Mouse (Mus musculus) left cerebral cortex, postnatal 10 days (tissue): ENCODE data around the gene Ccn6. TPM values are rescaled to one million over a fixed set of nuclear protein-coding genes. Genes with fewer than 3 reads are reported as not detected.
A peak's percentile ranks its signal among the peaks of the same experiment; 100 is the strongest.

Experiments used
- DNase-seq, 2 experiments: peaks; one replicate each; pipeline ENCODE4 v3.0.0; 2021 to 2022; ENCODE audit warnings: low spot score in 2 of 2, mixed read lengths in 1 of 2; ENCODE audit errors: extremely low spot score in 1 of 2
- intact Hi-C: fragments of 180-260 bp; cut with DNase I; formaldehyde crosslinking; loops from one replicate; pipeline ENCODE4 v1.15.1; 2025
- total RNA-seq, 2 experiments: library from RNA; stranded (reverse); gene quantifications; 2 replicates each; pipeline ENCODE4 v1.2.3; 2021

The Ccn6 gene
- total RNA-seq, 2 experiments from 2014 or later = 0.32 to 0.39 TPM

DNA sequence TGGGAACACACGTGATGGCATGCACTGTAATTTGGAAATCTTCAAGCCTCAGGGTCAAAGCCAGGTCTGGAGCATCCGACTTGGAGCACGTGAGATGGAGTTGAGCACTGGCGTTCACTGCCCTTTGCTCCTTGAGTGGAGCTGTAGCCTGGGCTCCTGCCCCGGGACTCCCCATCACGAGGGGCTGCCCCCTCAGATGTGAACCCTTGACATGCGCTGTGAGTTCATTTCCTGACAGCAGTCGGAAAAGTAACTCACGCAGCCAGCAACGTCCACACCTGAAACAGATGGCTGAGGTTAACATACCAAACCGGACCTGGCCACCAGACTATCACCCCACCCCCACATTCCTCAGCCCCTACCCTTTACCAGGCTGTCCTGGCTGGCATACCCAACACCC lies 4.0 kb upstream of the Ccn6 start:
- DNase-seq = no peak
- intact Hi-C loops = no loop called here

DNA sequence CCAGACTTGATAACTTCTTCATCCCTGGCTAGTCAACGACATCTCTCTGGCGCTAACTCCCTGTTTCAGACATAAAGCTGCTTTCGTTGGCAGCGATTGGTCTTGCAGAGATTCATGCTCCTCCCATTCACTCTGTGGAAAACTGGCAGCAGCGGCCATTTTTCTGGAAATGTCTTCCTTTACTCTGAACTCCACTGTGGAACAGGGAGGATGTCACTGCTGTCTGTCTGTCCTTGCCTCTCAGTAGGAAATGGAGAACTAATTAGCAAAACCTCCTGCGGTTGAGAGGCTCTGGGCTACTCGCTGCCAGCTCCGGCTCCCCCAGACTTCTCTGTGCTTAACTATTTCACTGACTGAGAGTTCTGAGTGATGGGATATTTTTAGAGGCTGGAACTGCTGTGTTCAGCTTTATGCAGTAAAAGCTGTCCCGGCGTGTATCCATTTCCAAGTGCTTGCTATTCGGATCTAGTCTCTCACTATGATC lies 2.1 kb upstream of the Ccn6 start:
- peak; percentile 67 to 69 for DNase-seq
- intact Hi-C loops = no loop called here

DNA sequence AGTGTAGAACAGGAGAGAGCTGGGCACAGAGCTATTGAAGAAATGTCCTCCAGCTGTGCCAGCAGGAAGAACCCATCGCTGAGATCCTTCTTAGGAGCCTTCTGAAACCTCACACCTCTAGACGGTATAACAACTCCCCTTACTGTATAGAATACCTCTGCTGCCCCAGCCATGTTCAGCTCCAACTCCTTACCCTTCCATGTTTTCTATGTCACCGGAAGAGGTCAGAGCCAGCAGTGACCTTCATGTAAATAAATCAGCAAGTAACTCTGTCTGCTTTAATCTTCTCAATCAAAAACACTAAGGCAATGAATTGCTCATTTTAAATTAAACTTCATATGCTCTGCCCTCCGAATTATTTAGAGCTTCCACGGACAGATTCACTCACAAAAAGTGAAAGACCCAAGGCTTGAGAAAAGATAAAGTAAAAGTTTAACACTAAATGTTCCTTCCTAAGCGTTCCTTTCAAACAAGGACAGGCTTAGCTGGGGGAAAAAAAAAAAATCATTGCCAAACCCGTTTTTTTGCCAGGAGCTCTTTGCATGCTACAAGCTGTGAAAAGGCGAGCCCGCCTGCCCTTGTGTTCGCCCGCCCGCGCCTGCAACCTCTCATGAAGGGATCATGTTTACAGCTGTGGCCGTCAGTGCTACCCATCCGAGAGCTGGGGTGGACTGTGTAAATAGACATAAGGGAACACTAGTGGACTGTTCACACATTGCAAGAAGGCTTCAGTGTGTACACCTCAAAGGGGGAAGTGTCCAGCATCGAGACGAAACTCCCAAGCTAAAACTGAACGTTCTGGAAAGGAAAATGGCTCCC lies 719 bp downstream of the Ccn6 start:
- DNase-seq = peak in 1 of 2 experiments; percentile 45
- intact Hi-C loops = no loop called here

DNA sequence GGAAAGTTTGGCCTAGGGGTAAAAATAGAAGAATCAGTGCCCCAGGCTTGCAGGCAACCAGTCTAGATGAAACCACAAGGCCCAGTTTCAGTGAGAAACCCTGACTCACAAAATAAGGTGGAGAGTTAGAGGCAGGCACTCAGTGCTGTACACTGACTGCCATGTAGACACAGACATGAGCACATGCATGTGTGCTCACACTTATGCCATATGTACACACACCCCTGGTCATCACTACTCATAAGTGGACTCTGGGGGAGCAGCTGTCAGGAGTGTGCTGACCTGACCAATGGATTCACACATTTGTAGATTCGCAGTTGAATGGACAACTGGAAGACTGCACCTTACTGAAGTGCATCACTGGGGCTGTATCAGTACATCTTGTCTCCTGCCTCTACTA lies 2.2 kb downstream of the Ccn6 start:
- DNase-seq = no peak
- intact Hi-C loops = no loop called here

DNA sequence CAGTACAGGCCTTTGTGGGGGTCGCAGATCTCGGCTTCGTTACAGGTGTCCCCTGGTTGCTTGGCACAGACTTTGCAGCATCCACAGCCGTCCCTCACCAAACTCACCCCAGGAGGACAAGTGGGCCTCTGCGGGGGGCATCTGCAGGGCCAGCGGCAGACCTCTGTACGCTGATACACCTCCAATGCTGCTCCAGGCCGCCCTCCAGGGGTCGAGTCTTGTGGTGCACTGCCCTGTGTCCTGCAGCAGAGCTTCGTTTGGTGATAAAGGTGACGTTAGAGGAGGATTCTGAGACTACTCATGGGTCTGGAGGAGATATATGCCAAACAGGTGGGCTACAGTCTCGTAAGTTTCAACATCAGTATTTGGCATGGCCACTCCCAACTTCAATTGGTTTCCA lies 5.3 kb downstream of the Ccn6 start:
- DNase-seq = no peak
- intact Hi-C loops = no loop called here

- no peak for DNase-seq
- intact Hi-C loops = no loop called here
Measured at GRCm38 (mm10) chr10:39157321-39157720, 6.3 kb downstream of the Ccn6 start.

- intact Hi-C loops = no loop called here
- DNase-seq = no peak
Measured at GRCm38 (mm10) chr10:39156719-39157118, 6.9 kb downstream of the Ccn6 start.

DNA sequence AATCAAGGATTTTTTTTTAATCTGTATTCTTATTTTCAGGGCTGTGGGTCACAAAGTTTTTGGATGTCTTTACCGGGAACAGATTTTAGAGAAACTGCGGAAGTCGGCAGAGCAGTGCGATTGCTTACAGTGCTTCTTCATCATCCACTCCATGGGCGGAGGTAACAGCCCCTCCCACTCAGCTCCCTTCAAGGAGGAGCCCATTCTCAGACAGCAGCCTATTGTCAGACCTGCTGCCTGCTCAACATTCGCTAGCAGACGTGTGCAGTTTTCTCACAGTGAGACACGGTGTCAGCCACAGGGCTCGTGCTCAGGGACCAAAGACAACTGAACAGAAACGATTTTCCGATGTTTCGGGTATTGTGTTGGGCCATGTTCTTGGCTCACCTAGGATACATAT lies 21.4 kb downstream of the Ccn6 start:
- DNase-seq = no peak
- intact Hi-C loops = no loop called here

GRCm38 (mm10) chr10:39141401-39141800 lies 22.2 kb downstream of the Ccn6 start:
- DNase-seq = no peak
- intact Hi-C loops = no loop called here

GRCm38 (mm10) chr10:39140843-39141242 lies 22.8 kb downstream of the Ccn6 start:
- intact Hi-C loops = no loop called here
- no peak for DNase-seq

DNA sequence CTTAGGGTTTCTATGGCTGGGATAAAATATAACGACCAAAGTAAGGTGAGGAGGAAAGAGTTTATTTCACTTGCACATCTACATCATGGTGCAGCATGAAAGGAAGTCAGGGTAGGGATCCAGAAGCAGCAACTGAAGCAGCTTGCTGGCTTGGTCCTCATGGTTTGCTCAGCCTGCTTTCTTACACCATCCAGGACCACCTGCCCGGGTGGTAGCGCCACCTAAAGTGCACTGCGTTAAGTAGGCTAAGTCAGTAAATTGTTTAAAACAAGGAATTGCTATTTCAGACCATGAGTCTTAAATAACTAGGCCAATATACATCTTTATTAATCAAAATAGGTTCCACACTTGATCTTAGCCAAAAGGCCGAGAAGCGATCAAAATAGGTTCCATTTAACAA lies 24.8 kb downstream of the Ccn6 start:
- DNase-seq = no peak
- intact Hi-C loops = no loop called here

DNA sequence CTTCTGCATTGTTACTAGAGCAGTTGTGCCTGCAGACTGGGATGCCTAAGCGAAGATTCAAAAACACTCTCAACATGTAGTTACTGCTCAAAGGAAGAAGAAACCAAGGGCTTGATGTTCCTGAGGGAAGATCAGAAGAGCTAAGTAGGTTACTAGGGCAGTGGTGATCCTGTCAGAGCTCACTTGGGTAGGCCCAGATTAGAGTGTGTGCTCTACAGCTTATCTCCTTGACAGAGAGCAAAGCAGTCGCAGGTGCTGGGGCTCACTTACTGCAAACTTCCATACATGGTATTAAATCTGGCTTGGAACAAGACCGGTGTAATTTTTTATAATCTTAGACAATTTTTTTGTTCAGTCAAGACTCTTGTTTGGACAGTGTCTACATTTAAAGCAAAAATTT lies 25.8 kb downstream of the Ccn6 start:
- intact Hi-C loops = no loop called here
- no peak for DNase-seq

GRCm38 (mm10) chr10:39133462-39134310 lies 29.9 kb downstream of the Ccn6 start, which contains the start of the genes Fam229b and Tube1:
Fam229b (minus strand) TSS chr10:39133914.
Tube1 (plus strand) TSS chr10:39133976.
- peak; percentile 94 for DNase-seq
- intact Hi-C loops = no loop called here

DNA sequence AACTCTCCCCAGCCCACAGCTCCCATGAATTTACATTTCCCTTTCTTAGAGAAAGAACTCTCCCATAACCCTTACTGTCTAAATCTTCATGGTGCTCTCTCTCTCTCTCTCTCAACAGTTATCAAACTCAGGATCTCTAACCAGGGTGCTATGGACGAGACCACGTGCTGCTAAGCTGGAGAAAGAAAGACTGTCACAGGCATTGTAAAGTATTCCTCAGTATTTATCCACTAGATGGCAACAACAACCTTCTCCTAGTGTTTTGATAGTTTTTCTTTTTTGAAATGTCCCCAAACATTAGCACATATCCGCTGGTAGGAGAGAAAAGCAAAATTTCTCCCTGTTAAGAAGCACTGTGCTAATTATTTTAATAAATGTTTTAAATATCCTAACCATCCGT lies 42.2 kb downstream of the Ccn6 start:
- DNase-seq = no peak
- intact Hi-C loops = loop anchor here (10.0 kb wide), 1 partner anchor 1093 kb away; no protein-coding TSS in a partner anchor

GRCm38 (mm10) chr10:39109489-39109874 lies 54.1 kb downstream of the Ccn6 start:
- DNase-seq = no peak
- intact Hi-C loops = no loop called here

GRCm38 (mm10) chr10:39108837-39109488 lies 54.6 kb downstream of the Ccn6 start:
- DNase-seq = no peak
- intact Hi-C loops = no loop called here

DNA sequence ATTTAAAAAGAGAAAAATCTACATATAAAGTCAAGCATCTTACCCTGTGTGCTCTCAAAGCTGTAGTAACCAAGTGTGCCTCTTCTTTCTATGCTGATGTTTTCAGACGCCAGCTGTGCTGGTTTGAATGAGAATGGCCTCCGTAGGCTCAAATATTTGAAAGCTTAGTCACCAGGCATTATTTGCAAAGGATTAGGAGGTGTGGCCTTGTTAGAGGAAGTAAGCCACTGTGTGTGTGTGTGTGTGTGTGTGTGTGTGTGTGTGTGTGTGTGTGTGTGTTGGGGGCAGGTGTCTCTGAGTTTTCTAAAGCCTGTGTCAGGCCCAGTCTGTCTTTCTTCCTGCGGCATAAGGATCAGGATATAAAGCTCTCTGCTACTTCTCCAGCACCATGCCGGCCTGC lies 56.7 kb downstream of the Ccn6 start:
- DNase-seq = no peak
- intact Hi-C loops = no loop called here

- DNase-seq = no peak
- intact Hi-C loops = no loop called here
Measured at GRCm38 (mm10) chr10:39106413-39106812, 57.2 kb downstream of the Ccn6 start.

DNA sequence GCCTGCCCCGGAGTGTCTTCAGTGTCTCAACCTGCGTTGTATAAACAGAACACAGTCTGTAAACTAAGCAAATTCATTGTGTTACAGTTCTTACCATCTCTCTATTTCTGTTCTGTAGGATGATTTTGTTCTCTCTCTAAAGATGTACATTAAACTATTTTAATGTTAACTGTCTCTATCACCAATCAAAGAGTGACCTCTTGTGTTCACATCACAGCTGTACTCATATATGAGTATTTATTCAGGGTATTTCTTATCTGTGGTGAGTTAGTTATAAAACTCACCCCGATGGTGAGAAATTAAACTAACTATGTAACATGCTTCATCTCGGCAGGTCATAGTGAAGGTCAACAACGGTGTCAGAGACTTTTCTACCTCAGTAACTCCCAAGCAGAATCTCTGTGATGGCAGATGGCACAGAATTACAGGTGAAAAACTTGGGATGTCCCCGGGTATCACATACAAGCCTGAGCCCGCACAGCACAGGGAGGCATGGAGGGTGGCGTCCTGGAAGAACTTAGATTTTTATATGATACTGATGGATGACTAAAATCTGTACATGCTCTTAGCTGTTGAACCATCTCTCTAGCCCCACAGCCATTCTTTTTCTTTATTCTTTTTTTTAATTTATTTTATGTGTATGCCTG lies 58.7 kb downstream of the Ccn6 start:
- intact Hi-C loops = no loop called here
- DNase-seq = no peak
